Mouse (Mus musculus) cerebellum, postnatal 25 days (tissue): Measurements from ENCODE around the gene Pbx3.

Source experiments
- DNase-seq, 2 experiments: peaks; one replicate each; pipeline ENCODE4 v3.0.0; 2021; ENCODE audit warnings: mixed read lengths in 2 of 2

Gene Pbx3

GRCm38 (mm10) chr2:34284239-34284638, 88.7 kb downstream of the Pbx3 start:
- no peak for DNase-seq

- DNase-seq = no peak
These were observed 91.9 kb downstream of the Pbx3 start for GRCm38 (mm10) chr2:34280996-34281395.

- DNase-seq = no peak
These were observed 93.2 kb downstream of the Pbx3 start for GRCm38 (mm10) chr2:34279726-34280125.

- DNase-seq = no peak
These were observed 97.2 kb downstream of the Pbx3 start for GRCm38 (mm10) chr2:34275630-34276193.

- DNase-seq = no peak
These were observed 110.9 kb downstream of the Pbx3 start for GRCm38 (mm10) chr2:34262046-34262445.

GRCm38 (mm10) chr2:34260653-34261076, 112.3 kb downstream of the Pbx3 start:
- DNase-seq = no peak

GRCm38 (mm10) chr2:34258256-34258655, 114.7 kb downstream of the Pbx3 start:
- DNase-seq = no peak

GRCm38 (mm10) chr2:34257611-34258010, 115.3 kb downstream of the Pbx3 start:
- no peak for DNase-seq

- DNase-seq = no peak
These were observed 116.9 kb downstream of the Pbx3 start for GRCm38 (mm10) chr2:34256000-34256553.

- DNase-seq = no peak
These were observed 119.3 kb downstream of the Pbx3 start for GRCm38 (mm10) chr2:34253627-34254026.

- no peak for DNase-seq
These were observed 119.8 kb downstream of the Pbx3 start for GRCm38 (mm10) chr2:34253111-34253510.

- no peak for DNase-seq
These were observed 120.7 kb downstream of the Pbx3 start for GRCm38 (mm10) chr2:34252286-34252685.

- peak in 1 of 2 experiments; percentile 38 for DNase-seq
These were observed 122.8 kb downstream of the Pbx3 start for GRCm38 (mm10) chr2:34249961-34250658.

GRCm38 (mm10) chr2:34249141-34249960, 123.6 kb downstream of the Pbx3 start:
- DNase-seq = peak; percentile 69 to 73

GRCm38 (mm10) chr2:34240885-34241284, 132.1 kb downstream of the Pbx3 start:
- DNase-seq = no peak

- no peak for DNase-seq
These were observed 133.6 kb downstream of the Pbx3 start for GRCm38 (mm10) chr2:34239315-34239858.

GRCm38 (mm10) chr2:34235467-34236075, 137.4 kb downstream of the Pbx3 start:
- no peak for DNase-seq

GRCm38 (mm10) chr2:34234274-34234673, 138.7 kb downstream of the Pbx3 start:
- DNase-seq = no peak

GRCm38 (mm10) chr2:34233271-34233670, 139.7 kb downstream of the Pbx3 start:
- no peak for DNase-seq

GRCm38 (mm10) chr2:34227688-34228087, 145.3 kb downstream of the Pbx3 start:
- DNase-seq = no peak

GRCm38 (mm10) chr2:34225470-34225869, 147.5 kb downstream of the Pbx3 start:
- DNase-seq = peak in 1 of 2 experiments; percentile 7

- DNase-seq = no peak
These were observed 151.5 kb downstream of the Pbx3 start for GRCm38 (mm10) chr2:34221477-34221876.

GRCm38 (mm10) chr2:34219150-34219549, 153.8 kb downstream of the Pbx3 start:
- DNase-seq = no peak
